Mouse (Mus musculus) ovary, postnatal 36 days (tissue): ENCODE measurements around the gene Stk39.

Source experiments
- DNase-seq: peaks from one replicate; pipeline ENCODE4 v3.0.0; 2022; ENCODE audit warnings: low spot score, mixed read lengths

Gene Stk39

GRCm38 (mm10) chr2:68345269-68345668 is 126.8 kb downstream of the Stk39 start:
- DNase-seq, result no peak

GRCm38 (mm10) chr2:68343751-68344150 is 128.3 kb downstream of the Stk39 start:
- DNase-seq, result no peak

GRCm38 (mm10) chr2:68342122-68342646 is 129.9 kb downstream of the Stk39 start:
- DNase-seq, result no peak

GRCm38 (mm10) chr2:68336913-68337312 is 135.2 kb downstream of the Stk39 start:
- DNase-seq, result no peak

GRCm38 (mm10) chr2:68334945-68335344 is 137.1 kb downstream of the Stk39 start:
- DNase-seq, result no peak

GRCm38 (mm10) chr2:68325306-68325705 is 146.8 kb downstream of the Stk39 start:
- no peak for DNase-seq

GRCm38 (mm10) chr2:68321230-68321629 is 150.8 kb downstream of the Stk39 start:
- no peak for DNase-seq

GRCm38 (mm10) chr2:68320670-68321069 is 151.4 kb downstream of the Stk39 start:
- no peak for DNase-seq

GRCm38 (mm10) chr2:68318452-68318851 is 153.6 kb downstream of the Stk39 start:
- DNase-seq, result peak; percentile 9

GRCm38 (mm10) chr2:68317895-68318294 is 154.2 kb downstream of the Stk39 start:
- no peak for DNase-seq

GRCm38 (mm10) chr2:68317452-68317851 is 154.6 kb downstream of the Stk39 start:
- peak; percentile 11 for DNase-seq

GRCm38 (mm10) chr2:68315258-68315657 is 156.8 kb downstream of the Stk39 start:
- no peak for DNase-seq

GRCm38 (mm10) chr2:68310121-68310520 is 161.9 kb downstream of the Stk39 start:
- DNase-seq, result no peak

GRCm38 (mm10) chr2:68306519-68306918 is 165.5 kb downstream of the Stk39 start:
- DNase-seq, result no peak

- no peak for DNase-seq
Observed at GRCm38 (mm10) chr2:68304771-68305460, 167.2 kb downstream of the Stk39 start.

GRCm38 (mm10) chr2:68301811-68302542 is 170.1 kb downstream of the Stk39 start:
- DNase-seq, result peak; percentile 13

GRCm38 (mm10) chr2:68298356-68298755 is 173.7 kb downstream of the Stk39 start:
- no peak for DNase-seq

GRCm38 (mm10) chr2:68297955-68298354 is 174.1 kb downstream of the Stk39 start:
- no peak for DNase-seq

GRCm38 (mm10) chr2:68296743-68297142 is 175.3 kb downstream of the Stk39 start:
- no peak for DNase-seq

GRCm38 (mm10) chr2:68292539-68293320 is 179.3 kb downstream of the Stk39 start:
- DNase-seq, result no peak

GRCm38 (mm10) chr2:68291895-68292294 is 180.2 kb downstream of the Stk39 start:
- no peak for DNase-seq

- DNase-seq, result no peak
Observed at GRCm38 (mm10) chr2:68289961-68290360, 182.1 kb downstream of the Stk39 start.
